In the genomic region with DNA sequence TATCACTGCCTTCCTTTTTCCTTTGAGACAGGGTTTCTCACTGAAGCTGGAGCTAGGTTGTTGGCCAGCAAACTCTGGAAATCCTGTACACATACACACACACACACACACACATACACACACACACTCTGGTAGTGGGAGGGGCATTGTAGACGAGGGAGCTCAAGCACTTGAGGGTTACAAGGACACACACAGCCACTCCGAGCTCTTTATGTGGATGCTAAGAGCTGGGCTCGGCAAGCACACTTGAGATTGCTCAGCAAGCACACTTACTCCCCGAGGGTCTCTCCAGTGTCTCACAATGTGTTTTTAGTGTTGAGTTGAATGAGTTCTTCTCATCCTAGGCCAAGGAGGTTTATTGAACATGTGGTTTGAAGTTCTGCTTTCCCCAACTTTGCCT, we compare ENCODE assay signal across 13 mouse cellular contexts.
"Had no signal": no experiment of that assay in that cellular context is flagged by ENCODE, and none has a peak within 500 bp of the region (broad histone marks: within the 10 kb centered on the region; RNA-seq: fewer than 3 reads in every experiment).

No protein-coding gene starts in this region.

- H3K9me3 ChIP-seq: limb, embryonic 10.5 days; liver, embryonic 12.5 days; midbrain, embryonic 15.5 days; neural tube, embryonic 12.5 days had no signal

- H3K36me3 ChIP-seq: limb, embryonic 10.5 days; liver, embryonic 12.5 days; midbrain, embryonic 15.5 days; neural tube, embryonic 12.5 days had no signal

- H3K27ac ChIP-seq: left cerebral cortex, adult 2 months; limb, embryonic 10.5 days; liver, embryonic 12.5 days; midbrain, embryonic 15.5 days; neural tube, embryonic 12.5 days had no signal

- H3K9ac ChIP-seq: liver, embryonic 12.5 days; midbrain, embryonic 15.5 days; neural tube, embryonic 12.5 days had no signal

- H3K27me3 ChIP-seq: liver, embryonic 12.5 days; midbrain, embryonic 15.5 days; neural tube, embryonic 12.5 days had no signal

- H3K4me1 ChIP-seq: liver, embryonic 12.5 days; neural tube, embryonic 12.5 days had no signal

- H3K4me3 ChIP-seq: left cerebral cortex, adult 2 months; limb, embryonic 10.5 days; liver, embryonic 12.5 days; midbrain, embryonic 15.5 days; neural tube, embryonic 12.5 days had no signal

- DNase-seq: kidney, adult 8-10 months; kidney, postnatal 25 days; retina, postnatal 1 day; right cerebral cortex, postnatal 4 days; spleen, adult 18-20 months; thymus, adult 18-20 months; thymus, postnatal 14 days had no signal

- H3K4me2 ChIP-seq: liver, embryonic 12.5 days; midbrain, embryonic 15.5 days; neural tube, embryonic 12.5 days had no signal

- ATAC-seq: intestine, postnatal 0 days; liver, embryonic 12.5 days; midbrain, embryonic 15.5 days had no signal
